Mouse (Mus musculus) cerebellum, adult 8-10 months (tissue): Measurements from ENCODE around the gene Wfdc12.
"Not testable (repeated sequence)": the region's sequence is repeated elsewhere in the genome, so short reads cannot be mapped to it uniquely, and the experiment has no call there.

Experiments
- DNase-seq: peaks from one replicate; pipeline ENCODE4 v3.0.0; 2022

Gene Wfdc12

GRCm38 (mm10) chr2:164190576-164190975 is at the start of gene Wfdc12:
Wfdc12 (minus strand) TSS chr2:164190608.
- no peak for DNase-seq

GRCm38 (mm10) chr2:164238366-164238765 is 48.0 kb upstream of the Wfdc12 start, which contains the start of gene Svs2:
Svs2 (minus strand) TSS chr2:164238466.
- no peak for DNase-seq

GRCm38 (mm10) chr2:164232671-164233070 is 42.3 kb upstream of the Wfdc12 start:
- no peak for DNase-seq

- DNase-seq, result no peak
These were observed 38.1 kb upstream of the Wfdc12 start for GRCm38 (mm10) chr2:164228361-164229070.

GRCm38 (mm10) chr2:164221522-164221921 is 31.1 kb upstream of the Wfdc12 start, which contains the start of gene Wfdc15b:
Wfdc15b (minus strand) TSS chr2:164221660.
- DNase-seq, result no peak

- DNase-seq, result no peak
These were observed 28.9 kb upstream of the Wfdc12 start for GRCm38 (mm10) chr2:164219295-164219694.

- no peak for DNase-seq
These were observed 22.3 kb upstream of the Wfdc12 start for GRCm38 (mm10) chr2:164212711-164213110.

- no peak for DNase-seq
These were observed 20.5 kb upstream of the Wfdc12 start for GRCm38 (mm10) chr2:164210892-164211291.

GRCm38 (mm10) chr2:164206676-164207075 is 16.3 kb upstream of the Wfdc12 start:
- peak; percentile 66 for DNase-seq

GRCm38 (mm10) chr2:164206011-164206410 is 15.6 kb upstream of the Wfdc12 start:
- not testable (repeated sequence) for DNase-seq

GRCm38 (mm10) chr2:164199626-164200327 is 9.4 kb upstream of the Wfdc12 start, which contains the start of gene Wfdc15a:
Wfdc15a (minus strand) TSS chr2:164200130.
- no peak for DNase-seq

GRCm38 (mm10) chr2:164196700-164196990 is 6.2 kb upstream of the Wfdc12 start:
- DNase-seq, result no peak

- DNase-seq, result no peak
These were observed 5.7 kb upstream of the Wfdc12 start for GRCm38 (mm10) chr2:164195971-164196699.

GRCm38 (mm10) chr2:164194959-164195630 is 4.7 kb upstream of the Wfdc12 start:
- no peak for DNase-seq

GRCm38 (mm10) chr2:164192279-164192678 is 1.9 kb upstream of the Wfdc12 start:
- DNase-seq, result no peak

- DNase-seq, result no peak
These were observed 1.7 kb downstream of the Wfdc12 start for GRCm38 (mm10) chr2:164188722-164189121.

- DNase-seq, result no peak
These were observed 6.2 kb downstream of the Wfdc12 start for GRCm38 (mm10) chr2:164184145-164184719.

- no peak for DNase-seq
These were observed 7.1 kb downstream of the Wfdc12 start for GRCm38 (mm10) chr2:164183340-164183739.

- DNase-seq, result no peak
These were observed 7.6 kb downstream of the Wfdc12 start, which contains the start of gene Wfdc5 for GRCm38 (mm10) chr2:164182692-164183255. Wfdc5 (minus strand) TSS chr2:164182742.

GRCm38 (mm10) chr2:164180770-164181169 is 9.6 kb downstream of the Wfdc12 start:
- no peak for DNase-seq

- peak; percentile 12 for DNase-seq
These were observed 10.3 kb downstream of the Wfdc12 start for GRCm38 (mm10) chr2:164180124-164180523.

- DNase-seq, result no peak
These were observed 12.6 kb downstream of the Wfdc12 start for GRCm38 (mm10) chr2:164177831-164178230.
